Mouse (Mus musculus) heart, embryonic 11.5 days (tissue): ENCODE measurements around the gene Rpl23a. TPM values are rescaled to one million over a fixed set of nuclear protein-coding genes. Genes with fewer than 3 reads are reported as not detected.

Experiments
- ATAC-seq: fragments of 200-750 bp; cut with Nextera tagmentation; replicated peaks from 2 replicates; pipeline ENCODE4 v1.8.0; 2017; ENCODE audit warnings: moderate library complexity; ENCODE audit not compliant: insufficient number of reproducible peaks, low FRiP score, low TSS enrichment
- H3K27ac ChIP-seq: fragments of 300-500 bp; sonication (generic); 2 replicates; pipeline ENCODE4 v1.5.1; 2014; ENCODE audit warnings: mild to moderate bottlenecking, low read depth, low read length
- H3K27me3 ChIP-seq: fragments of 300-500 bp; sonication (generic); 2 replicates; pipeline ENCODE4 v1.6.1; 2014; ENCODE audit warnings: mild to moderate bottlenecking, low read length, mixed read lengths; ENCODE audit not compliant: control insufficient read depth, insufficient read depth
- H3K36me3 ChIP-seq: fragments of 300-500 bp; sonication (generic); 2 replicates; pipeline ENCODE4 v1.6.1; 2014; ENCODE audit warnings: mild to moderate bottlenecking, low read length, moderate library complexity, mixed read lengths; ENCODE audit not compliant: control insufficient read depth, insufficient read depth
- H3K4me1 ChIP-seq: fragments of 300-500 bp; sonication (generic); 2 replicates; pipeline ENCODE4 v1.6.1; 2014; ENCODE audit warnings: low read length; ENCODE audit not compliant: control insufficient read depth, insufficient read depth
- H3K4me2 ChIP-seq: fragments of 300-500 bp; sonication (generic); 2 replicates; pipeline ENCODE4 v1.6.1; 2014; ENCODE audit warnings: mild to moderate bottlenecking, moderate library complexity
- H3K4me3 ChIP-seq: fragments of 300-500 bp; sonication (generic); 2 replicates; pipeline ENCODE4 v1.5.1; 2014; ENCODE audit warnings: low read depth, low read length
- H3K9ac ChIP-seq: fragments of 300-500 bp; sonication (generic); 2 replicates; pipeline ENCODE4 v1.6.1; 2014; ENCODE audit warnings: mild to moderate bottlenecking, low read depth, low read length, moderate library complexity
- H3K9me3 ChIP-seq: fragments of 300-500 bp; sonication (generic); replicated peaks from 2 replicates; pipeline ENCODE4 v1.6.1; 2016; ENCODE audit warnings: low read length; ENCODE audit not compliant: control insufficient read depth
- WGBS: fragments of 180-500 bp; shearing (Covaris S2); extraction: QIAGEN DNeasy Blood & Tissue Kit; methylation state at CpG from one replicate; pipeline ENCODE4 v1.1.7; 2014; ENCODE audit not compliant: insufficient replicate concordance; 5-methylcytosine and 5-hydroxymethylcytosine counted together
- polyA plus RNA-seq: library from polyadenylated mRNA; unstranded; fragments of >200 nt; fragmentation: Nextera tagmentation; extraction: Ambion mirVana; gene quantifications from 2 replicates; pipeline ENCODE4 v1.2.1, GENCODE M21; 2014

Gene Rpl23a
- polyA plus RNA-seq, 1 experiment from 2014 or later: 1,178 TPM

DNA sequence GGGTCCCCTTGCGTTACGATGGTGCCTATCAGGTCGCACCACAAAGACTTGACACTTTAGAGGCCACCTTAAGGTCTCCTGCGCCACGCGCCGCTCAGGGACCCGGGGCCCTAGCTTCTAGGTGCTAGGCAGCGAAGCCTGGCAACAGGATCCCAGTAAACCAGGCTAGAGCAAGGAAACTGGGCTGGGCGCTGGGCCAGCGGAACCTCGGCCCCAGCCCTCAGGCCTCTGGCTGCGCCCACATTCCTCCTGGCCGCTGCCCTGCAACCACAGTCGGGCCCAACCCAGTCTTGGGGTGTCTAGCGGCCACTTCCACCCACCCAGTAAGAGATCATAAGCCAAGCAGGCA is 17.6 kb downstream of the Rpl23a start:
- Histone ChIP-seq H3K4me3 (peak overlapping the region; percentile 99), H3K9me3 (no peaks in the 10 kb centered on the region), H3K36me3 (peaks cover 10% of the 10 kb centered on the region), H3K4me1 (peaks cover 35% of the 10 kb centered on the region), H3K4me2 (peak overlapping the region; percentile 96), H3K27me3 (no peaks in the 10 kb centered on the region), H3K9ac (peak overlapping the region; percentile 73), H3K27ac (peak overlapping the region; percentile 97)
- WGBS: 5% methylated on average over 16 of the region's 16 CpGs
- ATAC-seq: no peak

DNA sequence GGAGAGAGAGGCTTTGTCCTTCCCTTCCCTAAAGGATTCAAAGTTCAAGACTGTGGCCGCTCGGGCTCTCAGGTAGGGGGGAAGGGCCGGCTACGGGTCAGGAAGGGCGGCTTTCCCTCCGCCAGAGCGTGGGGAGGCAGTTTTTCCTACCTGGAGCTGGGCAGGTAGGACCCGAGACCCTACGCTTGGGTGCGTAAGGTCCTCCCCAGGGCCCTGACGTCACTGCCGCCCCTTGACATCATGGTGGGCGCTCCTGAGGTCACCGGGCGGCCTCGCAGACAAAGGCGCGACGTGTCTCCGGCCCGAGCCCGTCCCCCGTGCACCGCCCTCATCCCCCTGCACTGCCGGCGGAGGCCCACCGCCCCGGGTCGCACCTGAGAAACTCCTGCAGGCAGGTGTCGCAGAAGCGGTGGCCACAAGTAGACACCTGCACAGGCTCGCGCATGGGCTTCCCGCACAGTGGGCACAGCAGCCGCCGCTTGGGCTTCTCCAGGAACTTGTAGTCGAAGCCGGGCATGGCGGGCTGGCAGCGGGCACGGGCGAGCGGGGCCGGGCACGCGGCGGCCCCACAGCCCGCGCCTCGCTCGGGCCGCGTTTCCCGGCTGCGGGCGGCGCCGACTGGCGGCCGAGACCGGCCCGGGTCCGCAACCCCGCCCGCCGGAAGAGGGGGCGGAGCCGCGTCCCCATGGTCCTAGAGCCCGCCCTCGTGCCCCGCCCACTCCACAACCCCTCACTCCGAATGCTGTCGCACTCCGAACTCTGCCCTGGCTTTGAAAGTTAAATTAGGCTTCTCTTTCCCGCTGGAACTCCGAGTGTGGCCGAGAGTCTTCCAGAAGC is 18.2 kb downstream of the Rpl23a start, which contains the start of gene Traf4:
Traf4 (minus strand) TSS at position 666 of the 837 bp plus-strand sequence.
- H3K27me3 ChIP-seq: no peaks in the 10 kb centered on the region
- peak within 1 kb of the TSS; percentile 98 for H3K9ac ChIP-seq
- H3K36me3 ChIP-seq: peaks cover 16% of the 10 kb centered on the region
- peak within 1 kb of the TSS; percentile 97 for H3K27ac ChIP-seq
- H3K4me3 ChIP-seq: peak within 1 kb of the TSS; percentile 99
- WGBS: under 1% methylated on average over 64 of the region's 78 CpGs
- H3K4me1 ChIP-seq: peaks cover 35% of the 10 kb centered on the region
- peak within 1 kb of the TSS; percentile 96 for H3K4me2 ChIP-seq
- H3K9me3 ChIP-seq: no peaks in the 10 kb centered on the region
- peak; percentile 83 for ATAC-seq

DNA sequence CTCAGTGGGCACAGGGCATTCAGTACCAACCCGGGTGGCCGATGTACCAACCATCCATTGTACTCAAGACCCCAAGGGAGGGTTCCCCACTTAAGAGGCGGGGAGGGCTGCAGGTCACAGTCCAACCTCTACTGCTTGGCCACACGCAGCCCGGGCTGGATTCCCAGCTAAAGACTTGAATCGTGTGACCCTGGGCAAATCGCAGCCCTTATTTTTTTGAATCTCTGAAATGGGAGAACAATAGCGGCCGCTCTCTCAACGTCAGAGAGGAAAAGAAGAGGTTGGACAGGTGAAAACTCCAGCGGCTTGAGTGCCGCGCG is 18.8 kb downstream of the Rpl23a start:
- Histone ChIP-seq H3K4me1 (peaks cover 35% of the 10 kb centered on the region), H3K4me3 (peak overlapping the region; percentile 99), H3K4me2 (peak overlapping the region; percentile 96), H3K9ac (peak overlapping the region; percentile 98), H3K27me3 (no peaks in the 10 kb centered on the region), H3K9me3 (no peaks in the 10 kb centered on the region), H3K27ac (peak overlapping the region; percentile 97), H3K36me3 (peaks cover 18% of the 10 kb centered on the region)
- no peak for ATAC-seq
- 0% methylated on average over 14 of the region's 14 CpGs for WGBS

DNA sequence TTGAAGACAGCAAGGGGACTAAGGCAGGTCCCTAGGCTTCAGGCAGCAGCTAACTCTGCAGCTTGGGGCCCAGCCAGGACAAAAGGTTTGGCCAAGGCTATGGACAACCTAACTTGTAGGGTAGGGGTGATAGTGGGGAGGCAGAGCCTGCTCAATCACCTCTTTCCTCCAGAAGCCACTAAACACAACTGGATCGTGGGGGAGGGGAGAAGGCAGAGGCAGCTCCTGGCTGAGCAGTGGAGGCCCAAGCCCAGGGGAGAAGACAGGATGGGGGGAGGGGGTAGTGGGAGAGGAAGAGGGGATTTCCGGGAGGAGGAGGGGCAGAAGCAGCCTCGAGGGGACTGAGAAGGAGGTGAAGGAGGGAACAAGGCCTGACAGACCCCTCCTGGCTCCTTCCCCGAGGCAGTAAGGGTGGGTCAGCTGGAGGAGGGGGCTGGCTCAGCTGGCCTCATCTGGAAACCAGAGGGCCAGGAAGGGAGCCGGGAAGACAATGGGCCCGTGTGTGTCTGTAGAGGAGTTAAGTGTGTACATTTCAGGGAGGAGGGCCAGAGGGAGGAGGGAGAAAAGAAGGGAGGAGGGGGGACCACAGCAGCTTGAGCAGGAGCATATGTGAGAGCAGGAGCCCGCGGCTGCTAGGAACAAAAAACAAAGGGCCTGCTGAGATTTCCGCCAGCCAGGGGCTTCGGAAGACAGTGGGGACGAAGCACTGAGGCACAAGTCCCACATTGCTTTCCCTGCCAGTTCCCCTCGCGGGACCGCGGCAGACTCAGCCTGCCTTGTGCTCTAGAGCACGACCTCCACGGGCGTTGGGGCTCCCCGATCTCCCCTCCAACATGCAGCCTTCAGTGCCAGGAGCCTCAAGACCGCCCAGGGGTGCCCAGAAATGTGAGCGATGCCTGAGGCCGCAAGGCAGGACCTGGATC is 19.4 kb downstream of the Rpl23a start:
- Histone ChIP-seq H3K4me1 (peaks cover 35% of the 10 kb centered on the region), H3K4me3 (peak overlapping the region; percentile 99), H3K27ac (peak overlapping the region; percentile 97), H3K36me3 (peaks cover 21% of the 10 kb centered on the region), H3K9me3 (no peaks in the 10 kb centered on the region), H3K4me2 (peak overlapping the region; percentile 96), H3K27me3 (no peaks in the 10 kb centered on the region), H3K9ac (peak overlapping the region; percentile 98)
- ATAC-seq: peak; percentile 40
- 2% methylated on average over 22 of the region's 22 CpGs for WGBS

DNA sequence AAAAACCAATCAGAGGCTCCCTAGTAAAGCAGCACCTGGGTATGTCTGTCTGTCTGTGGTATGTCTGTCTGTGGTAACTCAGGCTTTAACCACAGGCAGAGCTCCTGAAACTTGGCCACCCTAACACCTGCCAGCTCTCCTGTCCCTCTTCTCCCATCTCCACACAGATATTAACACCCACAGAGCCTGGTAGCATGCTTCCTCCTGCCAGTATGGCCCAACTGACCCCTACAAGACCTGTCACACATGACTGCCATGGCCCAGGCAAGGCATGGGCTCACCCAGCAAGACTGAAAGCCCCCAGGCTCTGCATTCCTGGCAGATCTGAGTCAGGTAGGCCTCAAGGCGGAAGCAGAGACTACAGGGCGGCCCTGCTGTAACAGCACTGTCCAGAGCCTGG is 20.3 kb downstream of the Rpl23a start:
- Histone ChIP-seq H3K36me3 (peaks cover 30% of the 10 kb centered on the region), H3K27me3 (no peaks in the 10 kb centered on the region), H3K4me1 (peaks cover 35% of the 10 kb centered on the region), H3K4me3 (peak overlapping the region; percentile 99), H3K9ac (peak overlapping the region; percentile 98), H3K4me2 (peak overlapping the region; percentile 96), H3K27ac (peak overlapping the region; percentile 97), H3K9me3 (no peaks in the 10 kb centered on the region)
- ATAC-seq: no peak
- 72% methylated on average over 2 of the region's 2 CpGs for WGBS

- H3K27ac ChIP-seq: 0 out of 2 replicates have a peak overlapping the region, but pooled peaks have one; percentile 15
- 0 out of 2 replicates have a peak overlapping the region, but pooled peaks have one; percentile 3 for H3K4me3 ChIP-seq
- no peak for ATAC-seq
- H3K4me1 ChIP-seq: peaks cover 35% of the 10 kb centered on the region
- H3K9ac ChIP-seq: no peak overlapping the region
- H3K27me3 ChIP-seq: no peaks in the 10 kb centered on the region
- peak overlapping the region; percentile 96 for H3K4me2 ChIP-seq
- H3K9me3 ChIP-seq: no peaks in the 10 kb centered on the region
- WGBS: 73% methylated on average over 6 of the region's 6 CpGs
- H3K36me3 ChIP-seq: peaks cover 33% of the 10 kb centered on the region
These were observed 20.9 kb downstream of the Rpl23a start for GRCm38 (mm10) chr11:78162504-78162903.

DNA sequence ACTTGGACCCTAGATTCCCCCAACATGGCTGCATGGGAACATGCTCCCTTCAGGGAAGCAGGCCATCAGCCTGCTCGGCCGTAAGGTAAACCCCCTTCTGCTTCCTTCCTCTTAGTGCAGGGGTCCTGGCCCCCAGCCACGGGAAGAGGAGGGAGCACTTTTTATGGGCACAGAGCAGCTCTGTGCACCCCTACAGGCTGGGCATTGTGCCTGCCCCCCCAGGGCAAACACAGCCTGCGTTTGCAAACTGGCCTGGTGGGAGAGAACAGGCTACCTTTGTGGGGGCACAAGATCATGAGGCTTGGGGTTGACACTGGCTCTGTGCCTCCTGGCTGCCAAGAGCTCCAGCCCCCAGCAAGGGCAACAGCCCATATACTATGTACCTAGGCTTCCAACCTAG is 21.4 kb downstream of the Rpl23a start:
- H3K4me2 ChIP-seq: peak overlapping the region; percentile 96
- ATAC-seq: no peak
- H3K4me1 ChIP-seq: peaks cover 35% of the 10 kb centered on the region
- H3K9me3 ChIP-seq: no peaks in the 10 kb centered on the region
- 0 out of 2 replicates have a peak overlapping the region, but pooled peaks have one; percentile 15 for H3K27ac ChIP-seq
- WGBS: 65% methylated on average over 4 of the region's 4 CpGs
- H3K4me3 ChIP-seq: 0 out of 2 replicates have a peak overlapping the region, but pooled peaks have one; percentile 2
- 0 out of 2 replicates have a peak overlapping the region, but pooled peaks have one; percentile 28 for H3K9ac ChIP-seq
- no peaks in the 10 kb centered on the region for H3K27me3 ChIP-seq
- peaks cover 33% of the 10 kb centered on the region for H3K36me3 ChIP-seq

DNA sequence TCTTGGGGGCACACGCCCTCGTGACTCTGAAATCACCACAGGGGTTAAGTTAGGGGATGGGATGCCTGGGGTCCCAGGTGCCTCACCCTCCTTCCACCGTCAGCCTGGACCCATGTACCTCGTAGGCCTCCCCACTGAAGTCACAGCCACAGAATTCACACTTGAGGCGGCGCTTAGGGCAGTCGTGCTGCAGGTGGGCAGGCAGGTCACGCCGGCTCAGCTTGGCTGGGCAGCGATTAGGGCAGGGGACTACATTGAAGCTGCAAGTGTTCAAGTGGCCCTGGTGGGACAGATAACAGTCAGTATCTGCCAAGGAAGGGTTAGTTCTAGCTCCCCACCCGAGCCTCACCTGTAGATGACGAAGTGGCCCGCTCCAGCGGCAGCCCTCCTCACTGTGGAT is 22.2 kb downstream of the Rpl23a start:
- no peak overlapping the region for H3K9ac ChIP-seq
- no peaks in the 10 kb centered on the region for H3K9me3 ChIP-seq
- H3K4me2 ChIP-seq: no peak overlapping the region
- H3K4me1 ChIP-seq: peaks cover 29% of the 10 kb centered on the region
- H3K4me3 ChIP-seq: no peak overlapping the region
- 86% methylated on average over 14 of the region's 14 CpGs for WGBS
- H3K27ac ChIP-seq: no peak overlapping the region
- H3K36me3 ChIP-seq: peaks cover 35% of the 10 kb centered on the region
- ATAC-seq: no peak
- H3K27me3 ChIP-seq: no peaks in the 10 kb centered on the region
